Mouse (Mus musculus): ENCODE results near the gene Irf5.
A peak's percentile ranks its signal among the peaks of the same experiment; 100 is the strongest.
"Not testable (repeated sequence)": the region's sequence is repeated elsewhere in the genome, so short reads cannot be mapped to it uniquely, and the experiment has no call there.

The Irf5 gene

DNA sequence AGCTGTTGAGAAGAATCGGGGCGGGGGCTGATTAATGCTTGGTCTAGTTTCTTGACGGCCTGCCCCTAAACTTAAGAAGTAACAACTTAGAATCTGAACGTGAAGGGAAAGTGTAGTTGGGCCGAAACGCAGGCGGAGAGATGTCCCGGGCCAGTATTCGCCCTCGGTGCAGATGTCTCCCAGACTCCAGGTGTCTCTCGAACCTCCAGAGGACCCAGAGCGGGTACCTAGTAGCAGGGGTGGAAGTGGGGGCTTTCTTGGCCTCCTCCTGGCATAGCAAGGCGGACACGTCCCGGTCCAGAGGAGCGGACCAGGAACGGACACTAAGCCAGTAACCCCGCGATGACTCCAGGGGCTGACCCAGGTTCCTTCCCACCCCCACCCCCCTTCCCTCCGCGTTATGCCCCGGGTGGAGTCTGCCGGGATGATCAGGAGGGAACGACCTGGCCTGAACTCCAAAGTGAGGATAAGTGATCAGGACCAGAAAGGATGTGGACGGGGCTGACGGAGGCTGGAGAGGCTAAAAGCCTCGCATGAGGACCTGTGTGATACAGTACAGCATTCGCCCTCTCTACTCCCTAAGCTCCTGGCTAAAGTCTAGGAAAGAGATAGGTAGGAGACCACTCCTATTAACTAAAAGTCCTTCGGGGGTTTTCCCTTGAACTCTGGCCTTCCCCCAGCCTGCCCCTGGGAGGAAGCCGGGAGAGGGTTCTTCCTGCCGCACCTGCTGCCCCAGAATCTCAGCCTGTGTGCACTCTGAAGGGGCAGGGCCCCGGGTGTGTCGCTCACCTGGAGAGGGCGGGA lies 1.1 kb downstream of the Irf5 start:
- DNase-seq = no peak

GRCm38 (mm10) chr6:29528165-29528505 lies 1.7 kb downstream of the Irf5 start:
- no peak for DNase-seq

DNA sequence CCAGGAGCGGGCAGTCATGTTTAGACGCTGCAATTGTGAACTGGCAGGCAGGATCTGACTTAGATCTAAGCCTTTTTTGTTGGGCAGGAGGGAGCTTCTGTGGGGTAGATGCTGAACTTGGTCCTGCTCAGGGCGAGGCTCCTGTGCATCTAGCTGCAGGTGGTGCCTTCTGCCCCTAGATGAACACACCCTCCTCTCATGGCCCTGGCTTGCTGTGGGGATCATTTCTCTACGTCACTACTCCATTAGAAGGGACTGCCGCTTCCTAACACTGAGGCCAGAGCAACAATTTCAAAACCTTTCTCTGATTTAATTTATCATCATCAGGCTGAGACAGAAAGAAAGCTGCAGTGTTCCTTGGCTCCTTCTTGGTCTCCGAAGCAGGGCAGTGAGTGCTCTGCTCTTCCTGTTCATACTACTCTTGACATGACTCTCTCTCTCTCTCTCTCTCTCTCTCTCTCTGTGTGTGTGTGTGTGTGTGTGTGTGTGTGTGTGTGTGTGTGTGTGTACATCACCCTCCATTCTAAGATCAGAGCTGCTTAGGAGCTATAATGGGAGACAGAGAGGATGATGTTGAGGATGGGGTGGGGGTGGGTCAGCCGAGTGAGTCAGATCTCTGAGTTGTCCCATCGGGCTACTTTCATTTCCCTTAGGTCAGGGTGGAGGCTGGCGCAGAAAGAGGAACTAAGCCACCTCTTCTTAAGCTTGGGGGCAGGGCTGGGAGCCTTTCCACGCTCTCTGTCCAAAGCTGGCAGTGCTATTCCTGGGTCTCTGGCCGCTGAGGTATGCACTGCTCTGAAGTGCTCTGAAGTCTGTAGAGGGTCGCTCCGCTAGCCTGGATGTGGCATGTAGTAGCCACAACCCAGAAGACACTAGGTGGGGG lies 2.4 kb downstream of the Irf5 start:
- DNase-seq = no peak

GRCm38 (mm10) chr6:29529444-29529820 lies 3.0 kb downstream of the Irf5 start:
- DNase-seq = no peak

DNA sequence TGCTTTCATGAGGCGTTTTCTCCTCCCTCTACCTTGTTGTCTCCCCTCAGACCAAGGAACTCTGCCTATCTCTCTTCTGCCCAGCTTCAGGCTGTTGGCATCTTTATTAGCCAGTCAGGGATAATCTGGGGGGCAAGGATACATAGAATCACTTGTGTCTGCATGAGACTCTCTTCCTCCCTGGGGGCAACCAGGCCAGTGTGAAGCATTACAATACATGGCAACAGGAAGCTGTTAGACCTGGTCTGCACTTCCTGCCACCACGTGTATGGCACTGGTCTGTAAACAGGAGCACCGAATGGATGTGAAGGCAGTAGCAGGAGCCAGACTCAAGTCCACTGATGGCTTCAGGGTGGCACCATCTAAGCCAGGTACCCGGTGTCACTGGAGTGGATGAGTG lies 3.6 kb downstream of the Irf5 start:
- DNase-seq = no peak

DNA sequence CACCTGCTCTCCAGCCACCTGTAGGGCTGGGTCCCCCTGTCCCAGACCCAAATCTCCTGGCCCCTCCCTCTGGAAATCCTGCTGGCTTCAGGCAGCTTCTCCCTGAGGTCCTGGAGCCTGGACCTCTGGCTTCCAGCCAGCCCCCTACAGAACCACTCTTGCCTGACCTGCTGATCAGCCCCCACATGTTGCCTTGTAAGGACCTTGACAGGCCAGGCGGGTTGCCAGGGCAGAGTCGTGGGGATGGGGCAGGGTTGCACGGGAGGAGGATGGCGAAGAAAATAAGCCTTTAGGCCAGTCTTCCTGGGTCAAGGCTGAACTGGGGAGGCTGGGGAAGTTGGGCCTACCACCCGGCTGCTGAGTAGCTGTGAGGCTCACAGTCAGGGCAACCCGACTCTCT lies 8.9 kb downstream of the Irf5 start:
- no peak for DNase-seq

GRCm38 (mm10) chr6:29536651-29537193 lies 10.3 kb downstream of the Irf5 start:
- peak; percentile 25 for DNase-seq

DNA sequence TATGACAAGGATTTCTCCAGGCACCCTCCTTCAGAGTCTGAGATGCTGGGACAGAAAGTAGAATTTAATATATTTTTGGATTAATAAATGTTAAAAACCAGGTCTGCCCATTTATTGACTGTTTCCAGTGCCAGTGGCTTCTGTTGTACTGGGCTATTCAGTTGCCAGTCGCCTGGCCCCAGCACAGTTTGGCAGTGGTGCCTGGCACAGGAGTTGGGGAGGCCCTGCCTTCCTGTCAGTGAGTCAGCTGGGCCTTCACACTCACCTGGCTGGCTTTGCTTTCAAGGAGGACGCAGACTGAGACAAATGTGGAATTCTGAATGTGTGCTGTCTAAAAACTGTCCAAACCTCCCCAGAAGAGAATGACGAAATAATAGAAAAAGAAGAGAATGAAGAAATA lies 10.8 kb downstream of the Irf5 start:
- DNase-seq = no peak

DNA sequence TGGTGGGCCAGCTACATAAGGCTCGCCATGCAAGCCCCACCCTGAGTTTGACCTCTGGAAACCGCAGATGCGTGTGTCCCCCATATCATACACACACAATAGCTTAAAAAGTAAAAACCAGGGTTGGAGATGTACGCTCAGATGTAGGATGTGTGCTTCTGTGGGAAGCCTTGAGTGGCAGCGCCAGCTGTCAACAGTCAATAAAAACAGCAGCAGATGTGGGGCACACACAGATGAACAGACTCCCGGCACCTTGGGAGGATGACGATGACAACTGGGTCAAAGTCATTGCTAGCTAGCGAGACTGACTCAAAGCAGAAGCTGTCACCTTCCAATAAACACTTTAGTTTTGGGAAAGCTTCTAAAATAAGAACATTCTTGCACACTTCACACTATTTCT lies 13.1 kb downstream of the Irf5 start:
- no peak for DNase-seq

DNA sequence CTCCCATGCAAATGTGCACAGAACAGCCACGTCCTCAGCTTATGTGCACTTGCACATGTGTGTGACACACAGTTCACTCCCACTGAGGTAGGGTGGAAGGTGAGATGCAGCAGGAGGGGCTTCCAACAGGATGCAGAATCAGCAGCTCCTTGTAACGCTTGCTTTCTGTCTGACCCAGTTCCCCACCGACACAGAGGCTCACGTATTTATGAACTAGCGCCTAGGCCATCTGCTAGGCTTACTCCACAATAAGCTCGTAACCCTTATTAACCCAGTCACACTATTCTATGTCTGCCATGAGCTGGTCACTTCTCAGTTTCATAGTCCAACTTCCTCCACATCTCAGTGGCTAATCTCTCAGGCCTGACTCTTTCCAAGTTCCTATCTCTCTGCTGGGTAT lies 13.8 kb downstream of the Irf5 start:
- no peak for DNase-seq

DNA sequence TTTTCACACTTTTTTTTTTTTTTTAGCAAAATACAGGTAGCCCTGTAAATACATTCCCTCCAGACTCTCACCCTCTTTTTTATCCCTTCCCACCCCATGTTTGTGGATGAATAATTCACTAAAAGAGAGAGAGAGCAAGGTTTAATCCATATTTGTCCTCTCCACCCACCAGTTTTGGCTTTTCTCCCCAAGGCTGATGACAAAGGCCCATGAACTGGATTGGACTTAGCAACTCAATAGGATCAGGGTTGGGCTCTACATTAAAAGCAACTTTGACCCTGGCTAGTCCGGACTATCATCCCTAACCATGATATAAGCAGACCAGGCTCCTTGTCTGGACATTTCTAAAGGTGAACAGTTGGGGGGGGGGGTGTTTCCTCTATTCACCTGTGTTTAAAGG lies 14.5 kb downstream of the Irf5 start:
- DNase-seq = no peak

DNA sequence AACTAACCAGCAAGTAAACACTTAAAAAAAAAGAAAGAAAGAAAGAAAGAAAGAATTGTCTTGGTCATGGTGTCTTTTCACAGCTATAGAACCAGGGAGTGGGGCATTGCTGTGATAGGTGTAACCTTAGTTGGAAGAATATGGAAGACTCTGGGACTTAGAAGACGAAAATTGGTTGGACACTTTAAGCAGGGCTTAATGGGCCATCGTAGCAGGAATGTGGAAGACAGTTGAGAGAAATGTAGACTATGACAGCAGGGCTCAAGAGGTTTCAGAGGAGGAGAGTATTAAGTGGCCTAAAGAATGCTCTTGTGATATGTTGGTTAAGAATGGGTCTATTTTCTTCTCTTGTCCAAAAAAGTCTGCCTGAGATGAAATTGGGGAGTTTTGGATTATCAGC lies 19.2 kb downstream of the Irf5 start:
- DNase-seq = no peak

- DNase-seq = no peak
Measured at GRCm38 (mm10) chr6:29547582-29547981, 21.2 kb downstream of the Irf5 start.

GRCm38 (mm10) chr6:29548086-29548485 lies 21.7 kb downstream of the Irf5 start:
- no peak for DNase-seq

- no peak for DNase-seq
Measured at GRCm38 (mm10) chr6:29552526-29552925, 26.1 kb downstream of the Irf5 start.

- DNase-seq = no peak
Measured at GRCm38 (mm10) chr6:29557112-29557511, 30.7 kb downstream of the Irf5 start.

DNA sequence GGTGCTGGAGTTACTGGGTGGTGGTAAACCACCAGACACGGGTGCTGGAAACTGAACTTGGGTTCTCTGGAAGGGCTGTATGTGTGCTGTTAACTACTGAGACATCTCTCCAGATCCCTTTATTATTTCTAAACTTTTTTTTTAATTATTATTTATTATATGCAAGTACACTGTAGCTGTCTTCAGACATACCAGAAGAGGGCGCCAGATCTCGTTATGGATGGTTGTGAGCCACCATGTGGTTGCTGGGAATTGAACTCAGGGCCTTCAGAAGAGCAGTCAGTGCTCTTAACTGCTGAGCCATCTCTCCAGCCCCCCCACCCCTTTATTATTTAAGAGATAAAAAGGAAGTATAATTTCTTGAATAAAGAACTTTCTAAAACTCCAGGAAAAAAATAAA lies 50.0 kb downstream of the Irf5 start:
- not testable (repeated sequence) for DNase-seq

DNA sequence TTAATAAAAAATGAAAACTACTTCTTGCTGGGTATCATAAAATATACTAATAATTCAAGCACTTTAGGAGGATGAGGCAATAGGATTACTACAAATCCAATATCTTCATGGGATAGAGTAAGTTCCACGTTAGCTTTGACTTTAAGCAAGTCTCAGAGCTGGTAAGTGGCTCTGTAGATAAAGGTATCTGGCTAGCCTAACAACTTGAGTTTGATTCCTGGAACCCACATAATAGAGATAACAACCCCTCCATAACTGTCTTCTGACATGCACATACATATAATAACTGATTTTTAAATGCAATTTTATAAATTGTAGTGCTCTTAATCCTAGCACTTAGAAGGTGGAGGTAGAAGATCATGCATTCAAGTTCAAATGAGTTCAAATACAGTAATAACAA lies 54.3 kb downstream of the Irf5 start:
- no peak for DNase-seq

- DNase-seq = no peak
Measured at GRCm38 (mm10) chr6:29581202-29581601, 54.8 kb downstream of the Irf5 start.
